Comparison of ENCODE assay signal across 8 mouse cellular contexts in the genomic region with DNA sequence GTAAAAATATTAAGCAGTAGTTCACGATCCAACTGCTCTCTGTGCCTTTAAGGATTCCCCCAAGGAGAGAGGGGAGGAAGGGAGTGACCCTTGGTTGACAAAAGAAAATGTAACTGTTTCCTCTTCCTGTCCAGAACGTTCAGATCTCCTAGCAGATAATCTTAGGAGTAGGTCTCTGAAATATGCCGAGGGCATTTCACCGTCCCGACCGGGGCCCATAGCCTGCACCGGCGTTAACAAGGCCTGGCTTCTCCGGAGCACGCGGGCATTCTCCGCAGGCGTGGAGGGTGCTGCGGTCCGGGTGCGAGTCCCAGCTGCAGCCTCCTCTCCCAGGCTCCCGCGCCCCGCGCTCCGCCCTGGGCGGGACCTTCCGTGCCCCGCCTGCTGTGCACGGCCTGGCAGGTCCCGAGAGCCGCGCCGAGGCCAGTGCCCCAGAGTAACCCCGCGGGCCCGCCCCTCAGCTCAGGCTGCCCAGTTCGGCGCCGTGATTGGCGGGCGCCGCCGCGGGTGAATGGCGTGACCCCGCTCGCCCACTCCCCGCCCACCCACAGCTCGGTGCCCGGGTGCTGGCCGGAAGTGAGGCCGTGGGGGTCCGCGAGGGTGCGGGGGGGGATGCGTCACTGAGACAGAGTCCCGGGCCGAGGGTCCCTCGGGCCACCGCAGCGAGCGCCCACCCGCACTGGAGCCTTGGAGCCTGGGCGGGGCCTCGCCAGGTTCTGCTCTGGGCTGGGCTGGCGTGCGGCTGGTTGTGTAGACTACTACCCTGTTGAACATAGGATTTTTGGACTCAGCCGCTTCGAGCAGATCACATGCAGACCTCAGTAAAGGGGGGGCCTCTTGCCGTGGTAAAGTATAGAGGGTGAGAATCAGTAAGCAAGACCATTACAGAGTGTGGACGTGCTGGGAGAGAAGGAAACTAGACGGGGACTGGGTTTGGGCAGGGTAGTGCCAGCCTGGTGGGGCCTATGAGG. TPM values are rescaled to one million over a fixed set of nuclear protein-coding genes. Genes with fewer than 3 reads are reported as not detected.
DNase-seq lines count a peak whose midpoint lies in the region; ATAC-seq and TF ChIP-seq lines count a peak whose summit lies in the region.

No protein-coding gene starts in this region.

- TF ChIP-seq CTCF in Patski (IDR thresholded peaks at IDR 0.05): no peak
- TF ChIP-seq CTCF in lung, postnatal 0 days (IDR thresholded peaks at IDR 0.05): no peak

- H3K27ac ChIP-seq in hindbrain, embryonic 12.5 days: peak overlapping the region; percentile 91
- H3K27ac ChIP-seq in lung, postnatal 0 days (ENCODE audit: low read length): peak overlapping the region; percentile 98

- in situ Hi-C loops in Patski (cut with MboI; ENCODE audit: low pct_unique_long_range_greater_than_20kb): no loop called here

- H3K4me1 ChIP-seq in hindbrain, embryonic 12.5 days: peaks cover 13% of the 10 kb centered on the region
- H3K4me1 ChIP-seq in lung, postnatal 0 days (ENCODE audit: insufficient read depth, low read depth, low read length): peaks cover 15% of the 10 kb centered on the region; the same call in 1 of the 2 replicates

- H3K4me2 ChIP-seq in hindbrain, embryonic 12.5 days (replicated peaks): peak overlapping the region; percentile 69
- peak overlapping the region; percentile 60 for H3K4me2 ChIP-seq in lung, postnatal 0 days (replicated peaks; ENCODE audit: low read depth, low read length)

- peak; percentile 61; the same call in 1 of the 2 replicates for TF ChIP-seq EP300 in lung, postnatal 0 days (IDR thresholded peaks at IDR 0.05)

- under 1% methylated on average over 66 of the region's 68 CpGs for WGBS in hindbrain, embryonic 12.5 days
- under 1% methylated on average over 63 of the region's 68 CpGs for WGBS in lung, postnatal 0 days

- peak overlapping the region; percentile 65 for H3K4me3 ChIP-seq in hindbrain, embryonic 12.5 days
- peak overlapping the region; percentile 56 for H3K4me3 ChIP-seq in lung, postnatal 0 days (ENCODE audit: low read depth, low read length)

- H3K36me3 ChIP-seq in hindbrain, embryonic 12.5 days: no peaks in the 10 kb centered on the region
- no peaks in the 10 kb centered on the region for H3K36me3 ChIP-seq in lung, postnatal 0 days (ENCODE audit: insufficient read depth, low read length)

- DNase-seq in Patski (ENCODE audit: low read depth, low spot score): peak; percentile 35
- DNase-seq in cerebellum, postnatal 10 days: peak; percentile 92 to 95
- DNase-seq in frontal cortex, postnatal 10 days (ENCODE audit: low spot score in 2 of 2): peak; percentile 85
- peak; percentile 79 to 89 for DNase-seq in layer of hippocampus, postnatal 10 days (ENCODE audit: low spot score in 2 of 2)
- peak; percentile 97 for DNase-seq in lung, postnatal 0 days (ENCODE audit: low spot score)
- DNase-seq in ovary, postnatal 10 days (ENCODE audit: low spot score): peak; percentile 79
- peak; percentile 90 for DNase-seq in thymus, postnatal 0 days (ENCODE audit: low spot score)

- peak; percentile 99 for ATAC-seq in Patski
- ATAC-seq in hindbrain, embryonic 12.5 days (ENCODE audit: low FRiP score): peak; percentile 97
- ATAC-seq in lung, postnatal 0 days: peak; percentile 99

- H3K27me3 ChIP-seq in Patski: no peaks in the 10 kb centered on the region
- H3K27me3 ChIP-seq in hindbrain, embryonic 12.5 days: no peaks in the 10 kb centered on the region
- no peaks in the 10 kb centered on the region for H3K27me3 ChIP-seq in lung, postnatal 0 days (replicated peaks; ENCODE audit: insufficient read depth, low read length)

- peak overlapping the region; percentile 80 for H3K9ac ChIP-seq in hindbrain, embryonic 12.5 days
- H3K9ac ChIP-seq in lung, postnatal 0 days (replicated peaks; ENCODE audit: low read depth): peak overlapping the region; percentile 67

- CTCF ChIA-PET in Patski (lab: Charles Lee): interaction anchor here (0.9 to 1.1 kb wide), 3 partner anchors 13 to 115 kb away, joined by 3 to 4 read pairs (median 3); no protein-coding TSS in a partner anchor

- POLR2A ChIA-PET in Patski (lab: Charles Lee): interaction anchor here (2.0 kb wide), 1 partner anchor 12 kb away, joined by 10 read pairs; no protein-coding TSS in a partner anchor

- no peaks in the 10 kb centered on the region for H3K9me3 ChIP-seq in hindbrain, embryonic 12.5 days (replicated peaks)
- H3K9me3 ChIP-seq in lung, postnatal 0 days (ENCODE audit: low read length): no peaks in the 10 kb centered on the region

RNA-seq across cellular contexts. Expression of gene Elovl5, which starts 6.6 kb away (rescaled TPM):
- polyA plus RNA-seq in Patski (2021): 65.1 TPM
- 68.6 and 69.3 TPM in 2 replicates for polyA plus RNA-seq in hindbrain, embryonic 12.5 days (2016; fragmentation: Nextera tagmentation; extraction: Ambion mirVana)
- 10 to 100 TPM; 85.5 to 89.5 TPM for total RNA-seq in layer of hippocampus, postnatal 10 days (2021)
- polyA plus RNA-seq in lung, postnatal 0 days (2015; fragmentation: Nextera tagmentation; extraction: Ambion mirVana): 179 and 213 TPM in 2 replicates
- polyA plus RNA-seq in thymus, postnatal 0 days (2015; fragmentation: Nextera tagmentation; extraction: Ambion mirVana): 81.3 and 89.8 TPM in 2 replicates

Comparison
In these comparisons a context has a peak if more than half of its experiments do, and no peak if none do; other contexts are left out.
1. Peak in every context shown above with its lines: DNase-seq, ATAC-seq, H3K4me3 ChIP-seq and H3K27ac ChIP-seq.
2. DNase-seq: peak in every context shown above with its lines; median percentile 97 in lung, postnatal 0 days; 94 in cerebellum, postnatal 10 days; 90 in thymus, postnatal 0 days; 85 in frontal cortex, postnatal 10 days; 84 in layer of hippocampus, postnatal 10 days; 79 in ovary, postnatal 10 days; 35 in Patski.